Mouse (Mus musculus) liver, embryonic 15.5 days (tissue): ENCODE results near the gene Dpf1. TPM values are rescaled to one million over a fixed set of nuclear protein-coding genes. Genes with fewer than 3 reads are reported as not detected.

Experiments used
- ATAC-seq: fragments of 200-750 bp; cut with Nextera tagmentation; 2 replicates; pipeline ENCODE4 v1.8.0; 2017; ENCODE audit warnings: moderate number of reproducible peaks, mild to moderate bottlenecking, moderate library complexity; ENCODE audit not compliant: insufficient read depth
- H3K27ac ChIP-seq: fragments of 300-500 bp; sonication (generic); replicated peaks from 2 replicates; pipeline ENCODE4 v1.5.1; 2015; ENCODE audit warnings: mild to moderate bottlenecking, inconsistent platforms
- H3K27me3 ChIP-seq: fragments of 300-500 bp; sonication (generic); 2 replicates; pipeline ENCODE4 v1.6.1; 2015; ENCODE audit warnings: mild to moderate bottlenecking, inconsistent platforms
- H3K36me3 ChIP-seq: fragments of 300-500 bp; sonication (generic); replicated peaks from 2 replicates; pipeline ENCODE4 v1.6.1; 2015; ENCODE audit warnings: moderate library complexity, mild to moderate bottlenecking, inconsistent platforms
- H3K4me1 ChIP-seq: fragments of 300-500 bp; sonication (generic); replicated peaks from 2 replicates; pipeline ENCODE4 v1.6.1; 2015; ENCODE audit warnings: inconsistent platforms
- H3K4me2 ChIP-seq: fragments of 300-500 bp; sonication (generic); 2 replicates; pipeline ENCODE4 v1.6.1; 2015; ENCODE audit warnings: moderate library complexity, mild to moderate bottlenecking, inconsistent platforms
- H3K4me3 ChIP-seq: fragments of 300-500 bp; sonication (generic); replicated peaks from 2 replicates; pipeline ENCODE4 v1.5.1; 2015; ENCODE audit warnings: mild to moderate bottlenecking, inconsistent platforms
- H3K9ac ChIP-seq: fragments of 300-500 bp; sonication (generic); 2 replicates; pipeline ENCODE4 v1.6.1; 2015; ENCODE audit warnings: moderate library complexity, mild to moderate bottlenecking, inconsistent platforms
- H3K9me3 ChIP-seq: fragments of 300-500 bp; sonication (generic); replicated peaks from 2 replicates; pipeline ENCODE4 v1.6.1; 2016; ENCODE audit warnings: inconsistent platforms
- WGBS: fragments of 180-500 bp; shearing (Covaris S2); methylation state at CpG from one replicate; pipeline ENCODE4 v1.1.7; 2015; ENCODE audit warnings: mixed read lengths; ENCODE audit not compliant: insufficient replicate concordance; 5-methylcytosine and 5-hydroxymethylcytosine counted together
- polyA plus RNA-seq: library from polyadenylated mRNA; unstranded; fragments of >200 nt; fragmentation: Nextera tagmentation; extraction: Ambion mirVana; gene quantifications from 2 replicates; pipeline ENCODE4 v1.2.1, GENCODE M21; 2015

Dpf1 gene
- polyA plus RNA-seq, 1 experiment from 2014 or later, result 2.3 TPM

DNA sequence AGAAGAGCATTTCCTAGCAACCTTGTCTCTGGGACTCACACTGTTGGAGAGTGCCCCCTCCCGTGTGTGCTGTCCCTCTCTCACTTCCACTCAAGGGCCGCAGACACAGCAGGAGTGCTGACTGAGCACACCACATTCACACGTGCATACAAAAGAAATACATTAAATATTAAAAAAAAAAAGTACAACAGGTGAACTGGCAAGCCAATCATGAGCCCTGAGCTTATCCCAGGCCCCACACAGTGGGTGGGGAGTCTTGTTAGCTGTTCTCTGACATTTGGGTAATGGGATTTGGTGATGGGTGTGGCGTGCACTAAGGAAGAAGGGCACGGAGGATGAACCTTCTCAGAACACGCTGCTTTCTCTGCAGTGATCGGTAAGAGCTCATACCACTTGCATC is 1.1 kb upstream of the Dpf1 start:
- H3K36me3 ChIP-seq, result no peaks in the 10 kb centered on the region
- no peak overlapping the region for H3K27ac ChIP-seq
- peaks cover 26% of the 10 kb centered on the region for H3K4me1 ChIP-seq
- H3K27me3 ChIP-seq, result peaks cover 63% of the 10 kb centered on the region
- H3K9me3 ChIP-seq, result no peaks in the 10 kb centered on the region
- no peak overlapping the region for H3K9ac ChIP-seq
- H3K4me2 ChIP-seq, result no peak overlapping the region
- WGBS, result 50% methylated on average over 7 of the region's 7 CpGs
- no peak overlapping the region for H3K4me3 ChIP-seq
- ATAC-seq, result no peak

DNA sequence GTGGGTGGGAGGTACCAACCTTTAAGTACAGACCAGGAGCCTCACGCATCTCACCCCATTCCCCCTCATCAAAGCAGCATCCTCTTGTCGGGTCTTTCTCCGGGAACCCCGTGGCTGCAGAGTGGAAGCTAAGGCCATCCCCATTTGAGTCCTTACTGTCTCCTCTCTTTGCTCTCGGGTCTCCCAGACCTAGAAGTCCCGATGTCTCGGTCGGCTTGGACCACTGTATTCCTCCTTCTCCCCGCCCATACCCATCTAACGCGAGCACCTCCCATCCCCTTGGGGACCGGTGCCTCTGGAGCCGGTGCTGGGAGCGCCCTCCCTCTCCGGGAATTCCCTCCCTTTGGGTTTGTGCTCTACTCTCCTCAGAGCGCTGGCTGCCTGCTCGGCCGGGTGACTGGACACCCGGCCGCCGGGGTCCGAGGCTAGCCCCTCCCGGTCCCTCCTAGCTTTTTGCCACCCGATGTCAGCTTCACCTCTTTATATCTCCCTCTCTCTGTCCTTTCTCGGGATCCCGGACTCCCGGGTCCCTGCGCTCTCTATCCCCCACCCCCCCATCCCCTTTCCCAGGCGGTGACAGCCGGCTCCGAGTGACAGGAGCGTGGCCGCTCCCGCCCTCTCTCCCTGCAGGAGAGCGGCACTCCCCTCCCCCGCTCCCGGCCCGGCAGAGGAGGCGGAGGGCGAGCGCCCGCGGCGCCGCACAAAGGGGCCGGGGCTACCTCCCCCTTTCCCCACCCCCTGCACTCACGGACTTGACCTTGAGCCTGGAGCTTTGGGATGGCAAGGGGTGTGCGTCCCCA is 912 bp downstream of the Dpf1 start:
- WGBS, result 1% methylated on average over 48 of the region's 48 CpGs
- Histone ChIP-seq H3K9ac (no peak overlapping the region), H3K4me1 (peaks cover 46% of the 10 kb centered on the region), H3K4me2 (peak overlapping the region; percentile 73), H3K4me3 (peak overlapping the region; percentile 49), H3K36me3 (no peaks in the 10 kb centered on the region), H3K27ac (no peak overlapping the region), H3K9me3 (no peaks in the 10 kb centered on the region), H3K27me3 (peaks cover 83% of the 10 kb centered on the region)
- no peak for ATAC-seq

- H3K9me3 ChIP-seq, result no peaks in the 10 kb centered on the region
- peak overlapping the region; percentile 49; the same call in 1 of the 2 replicates for H3K4me3 ChIP-seq
- peak overlapping the region; percentile 73 for H3K4me2 ChIP-seq
- peaks cover 91% of the 10 kb centered on the region for H3K27me3 ChIP-seq
- peaks cover 48% of the 10 kb centered on the region for H3K4me1 ChIP-seq
- no peaks in the 10 kb centered on the region for H3K36me3 ChIP-seq
- H3K9ac ChIP-seq, result no peak overlapping the region
- H3K27ac ChIP-seq, result no peak overlapping the region
- 32% methylated on average over 9 of the region's 9 CpGs for WGBS
- ATAC-seq, result no peak
Measured at GRCm38 (mm10) chr7:29305263-29305988, 1.7 kb downstream of the Dpf1 start.

GRCm38 (mm10) chr7:29306108-29306507 is 2.4 kb downstream of the Dpf1 start:
- Histone ChIP-seq H3K27ac (no peak overlapping the region), H3K4me2 (no peak overlapping the region), H3K9me3 (no peaks in the 10 kb centered on the region), H3K36me3 (no peaks in the 10 kb centered on the region), H3K27me3 (peaks cover 98% of the 10 kb centered on the region), H3K4me1 (peaks cover 54% of the 10 kb centered on the region), H3K4me3 (no peak overlapping the region), H3K9ac (no peak overlapping the region)
- WGBS, result 57% methylated on average over 7 of the region's 7 CpGs
- no peak for ATAC-seq

GRCm38 (mm10) chr7:29306619-29307018 is 2.9 kb downstream of the Dpf1 start:
- H3K4me3 ChIP-seq, result no peak overlapping the region
- peaks cover 96% of the 10 kb centered on the region for H3K27me3 ChIP-seq
- peaks cover 54% of the 10 kb centered on the region for H3K4me1 ChIP-seq
- H3K9ac ChIP-seq, result no peak overlapping the region
- ATAC-seq, result no peak
- H3K27ac ChIP-seq, result no peak overlapping the region
- H3K4me2 ChIP-seq, result 0 out of 2 replicates have a peak overlapping the region, but pooled peaks have one; percentile 87
- no peaks in the 10 kb centered on the region for H3K9me3 ChIP-seq
- 25% methylated on average over 7 of the region's 7 CpGs for WGBS
- H3K36me3 ChIP-seq, result no peaks in the 10 kb centered on the region

DNA sequence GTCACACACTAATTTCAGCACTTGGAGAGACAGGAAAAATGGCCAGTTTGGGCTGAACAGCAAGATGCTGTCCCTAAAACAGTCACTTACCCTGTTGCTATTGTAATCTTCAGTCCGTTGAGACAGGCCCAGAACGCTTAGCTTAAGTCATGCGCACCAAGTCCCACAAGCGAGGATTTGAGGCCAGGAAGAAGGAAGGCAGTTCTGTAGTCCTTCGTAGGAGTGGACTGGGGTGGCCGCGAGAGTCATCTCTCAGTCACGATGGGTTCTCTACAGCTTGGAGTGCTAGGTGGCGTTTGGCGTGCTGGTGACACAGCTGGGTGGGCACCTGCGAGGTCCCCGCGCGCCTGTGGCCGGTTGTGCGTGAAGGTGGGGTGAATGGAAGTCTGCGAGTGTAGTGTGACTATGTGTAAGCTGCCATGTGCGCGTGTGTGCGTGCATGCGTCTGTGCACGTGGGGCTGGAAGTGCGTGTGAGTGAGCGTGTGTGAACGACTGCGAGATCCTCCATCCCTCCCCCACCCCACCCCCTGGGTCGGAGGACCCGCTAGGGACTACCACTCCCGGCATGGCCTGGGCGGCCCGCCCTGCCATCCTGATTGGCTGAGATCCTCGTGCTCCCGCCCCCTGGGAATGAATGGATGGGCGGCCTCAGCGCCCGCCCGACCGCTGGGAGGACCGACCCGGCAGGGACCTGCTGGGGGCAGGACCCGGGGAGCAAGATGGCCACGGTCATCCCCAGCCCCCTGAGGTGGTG is 3.8 kb downstream of the Dpf1 start:
- Histone ChIP-seq H3K4me2 (peak overlapping the region; percentile 87), H3K36me3 (no peaks in the 10 kb centered on the region), H3K27ac (no peak overlapping the region), H3K27me3 (peaks cover 87% of the 10 kb centered on the region), H3K4me3 (peak overlapping the region; percentile 65), H3K9me3 (no peaks in the 10 kb centered on the region), H3K9ac (peak overlapping the region; percentile 51), H3K4me1 (peaks cover 54% of the 10 kb centered on the region)
- WGBS, result under 1% methylated on average over 42 of the region's 42 CpGs
- peak; percentile 79 for ATAC-seq

- Histone ChIP-seq H3K9me3 (no peaks in the 10 kb centered on the region), H3K4me1 (peaks cover 51% of the 10 kb centered on the region), H3K36me3 (no peaks in the 10 kb centered on the region), H3K27ac (no peak overlapping the region), H3K27me3 (peaks cover 69% of the 10 kb centered on the region), H3K4me2 (peak overlapping the region; percentile 87), H3K4me3 (peak overlapping the region; percentile 54), H3K9ac (peak overlapping the region; percentile 46; the same call in 1 of the 2 replicates)
- WGBS, result 1% methylated on average over 36 of the region's 36 CpGs
- ATAC-seq, result 0 out of 2 replicates have a peak, but pooled peaks have one; percentile 7
Measured at GRCm38 (mm10) chr7:29309221-29309721, 5.5 kb downstream of the Dpf1 start.

DNA sequence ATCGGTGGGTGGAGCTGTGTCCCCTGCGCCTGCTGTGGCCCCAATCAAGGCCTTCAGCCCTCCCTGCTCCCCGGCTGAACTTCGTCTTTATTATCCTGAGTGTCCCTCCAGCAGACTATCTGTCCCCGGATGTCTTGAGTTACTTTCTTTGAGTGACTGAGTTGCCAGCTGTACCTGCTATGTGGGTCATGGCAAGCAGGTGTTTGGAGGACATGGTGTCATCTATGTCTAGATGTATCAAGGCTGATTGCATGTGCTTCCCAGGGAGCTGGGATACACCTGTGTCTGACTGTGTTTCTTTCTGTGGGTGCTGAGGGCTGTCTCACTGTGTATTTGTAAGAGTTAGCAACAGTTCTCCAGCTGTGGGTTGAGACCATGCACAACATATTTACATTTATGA is 6.0 kb downstream of the Dpf1 start:
- Histone ChIP-seq H3K9ac (0 out of 2 replicates have a peak overlapping the region, but pooled peaks have one; percentile 46), H3K4me2 (peak overlapping the region; percentile 87), H3K9me3 (no peaks in the 10 kb centered on the region), H3K4me3 (peak overlapping the region; percentile 54), H3K27ac (no peak overlapping the region), H3K27me3 (peaks cover 64% of the 10 kb centered on the region), H3K36me3 (no peaks in the 10 kb centered on the region), H3K4me1 (peaks cover 46% of the 10 kb centered on the region)
- no peak for ATAC-seq
- 7% methylated on average over 5 of the region's 5 CpGs for WGBS

- peaks cover 37% of the 10 kb centered on the region for H3K27me3 ChIP-seq
- no peak overlapping the region for H3K27ac ChIP-seq
- 21% methylated on average over 9 of the region's 9 CpGs for WGBS
- no peaks in the 10 kb centered on the region for H3K9me3 ChIP-seq
- no peak overlapping the region for H3K4me3 ChIP-seq
- no peak overlapping the region for H3K4me2 ChIP-seq
- H3K9ac ChIP-seq, result no peak overlapping the region
- H3K36me3 ChIP-seq, result no peaks in the 10 kb centered on the region
- peaks cover 40% of the 10 kb centered on the region for H3K4me1 ChIP-seq
- ATAC-seq, result no peak
Measured at GRCm38 (mm10) chr7:29313051-29313450, 9.3 kb downstream of the Dpf1 start.

- Histone ChIP-seq H3K27me3 (peaks cover 30% of the 10 kb centered on the region), H3K4me3 (no peak overlapping the region), H3K4me2 (no peak overlapping the region), H3K27ac (no peak overlapping the region), H3K36me3 (no peaks in the 10 kb centered on the region), H3K4me1 (peaks cover 40% of the 10 kb centered on the region), H3K9me3 (no peaks in the 10 kb centered on the region), H3K9ac (no peak overlapping the region)
- no peak for ATAC-seq
- WGBS, result 40% methylated on average over 9 of the region's 9 CpGs
Measured at GRCm38 (mm10) chr7:29313572-29314261, 10.0 kb downstream of the Dpf1 start.
